Mouse (Mus musculus) kidney, embryonic 16.5 days (tissue): Measurements from ENCODE around the gene Adig. TPM values are rescaled to one million over a fixed set of nuclear protein-coding genes. Genes with fewer than 3 reads are reported as not detected.

Experiments
- ATAC-seq: fragments of 200-750 bp; cut with Nextera tagmentation; 2 replicates; pipeline ENCODE4 v1.8.0; 2017; ENCODE audit warnings: moderate TSS enrichment; ENCODE audit not compliant: low FRiP score, low TSS enrichment
- H3K27ac ChIP-seq: fragments of 300-500 bp; sonication (generic); 2 replicates; pipeline ENCODE4 v1.5.1; 2014; ENCODE audit warnings: low read length
- H3K27me3 ChIP-seq: fragments of 300-500 bp; sonication (generic); 2 replicates; pipeline ENCODE4 v1.6.1; 2014; ENCODE audit warnings: low read length, control low read depth, mixed read lengths; ENCODE audit not compliant: insufficient read depth
- H3K36me3 ChIP-seq: fragments of 300-500 bp; sonication (generic); 2 replicates; pipeline ENCODE4 v1.6.1; 2014; ENCODE audit warnings: low read length, control low read depth, mixed read lengths; ENCODE audit not compliant: insufficient read depth
- H3K4me1 ChIP-seq: fragments of 300-500 bp; sonication (generic); 2 replicates; pipeline ENCODE4 v1.6.1; 2014; ENCODE audit warnings: low read length, control low read depth, mixed read lengths; ENCODE audit not compliant: insufficient read depth
- H3K4me2 ChIP-seq: fragments of 300-500 bp; sonication (generic); replicated peaks from 2 replicates; pipeline ENCODE4 v1.6.1; 2014; ENCODE audit warnings: low read depth, low read length
- H3K4me3 ChIP-seq: fragments of 300-500 bp; sonication (generic); 2 replicates; pipeline ENCODE4 v1.5.1; 2014; ENCODE audit warnings: mild to moderate bottlenecking, low read length
- H3K9ac ChIP-seq: fragments of 300-500 bp; sonication (generic); replicated peaks from 2 replicates; pipeline ENCODE4 v1.6.1; 2014; ENCODE audit warnings: low read length
- H3K9me3 ChIP-seq: fragments of 300-500 bp; sonication (generic); 2 replicates; pipeline ENCODE4 v1.6.1; 2016; ENCODE audit warnings: low read length, control low read depth
- WGBS: fragments of 180-500 bp; shearing (Covaris S2); extraction: QIAGEN DNeasy Blood & Tissue Kit; methylation state at CpG from one replicate; pipeline ENCODE4 v1.1.7; 2014; 5-methylcytosine and 5-hydroxymethylcytosine counted together
- polyA plus RNA-seq: library from polyadenylated mRNA; unstranded; fragments of >200 nt; fragmentation: Nextera tagmentation; extraction: Ambion mirVana; gene quantifications from 2 replicates; pipeline ENCODE4 v1.2.1, GENCODE M21; 2015

Adig gene
- polyA plus RNA-seq, 1 experiment from 2014 or later = not detected

GRCm38 (mm10) chr2:158556750-158557149, 54.3 kb downstream of the Adig start:
- Histone ChIP-seq H3K36me3 (no peaks in the 10 kb centered on the region), H3K27ac (no peak overlapping the region), H3K27me3 (peaks cover 34% of the 10 kb centered on the region), H3K4me3 (no peak overlapping the region), H3K9ac (no peak overlapping the region), H3K9me3 (no peaks in the 10 kb centered on the region), H3K4me2 (no peak overlapping the region), H3K4me1 (peaks cover 10% of the 10 kb centered on the region)
- WGBS = 9% methylated on average over 5 of the region's 5 CpGs
- ATAC-seq = no peak

Other genes with a start within 250 kb of the Adig start
- gene Bpi, start 244.5 kb upstream of the Adig start, polyA plus RNA-seq = 0.18 TPM in 1 of 2 replicates, not detected in the other
- 31.0 and 34.5 TPM in 2 replicates for gene Lbp, start 196.1 kb upstream of the Adig start, polyA plus RNA-seq
- 3.4 and 8.9 TPM in 2 replicates for gene Snhg11, start 127.0 kb upstream of the Adig start, polyA plus RNA-seq
- 13.7 and 15.9 TPM in 2 replicates for gene Ralgapb, start 92.8 kb upstream of the Adig start, polyA plus RNA-seq
- 0.25 and 0.49 TPM in 2 replicates for gene Arhgap40, start 10.2 kb downstream of the Adig start, polyA plus RNA-seq
- gene Slc32a1, start 108.2 kb downstream of the Adig start, polyA plus RNA-seq = 0.12 TPM in 1 of 2 replicates, not detected in the other
- gene Actr5, start 122.3 kb downstream of the Adig start, polyA plus RNA-seq = 5.1 and 9.7 TPM in 2 replicates
- 14.1 and 17.7 TPM in 2 replicates for gene Ppp1r16b, start 162.8 kb downstream of the Adig start, polyA plus RNA-seq